Mouse (Mus musculus) forebrain, embryonic 11.5 days (tissue): ENCODE measurements around the gene Ctnna2. TPM values are rescaled to one million over a fixed set of nuclear protein-coding genes. Genes with fewer than 3 reads are reported as not detected.

Experiments
- ATAC-seq: fragments of 200-750 bp; cut with Nextera tagmentation; replicated peaks from 2 replicates; pipeline ENCODE4 v1.8.0; 2017; ENCODE audit warnings: moderate TSS enrichment; ENCODE audit not compliant: low FRiP score
- DNase-seq: peaks from one replicate; pipeline ENCODE4 v3.0.0-alpha.2; 2017; ENCODE audit warnings: low spot score
- H3K27ac ChIP-seq: fragments of 300-500 bp; sonication (generic); 2 replicates; pipeline ENCODE4 v1.5.1; 2014; ENCODE audit warnings: low read depth, low read length
- H3K27me3 ChIP-seq: fragments of 300-500 bp; sonication (generic); 2 replicates; pipeline ENCODE4 v1.6.1; 2014; ENCODE audit warnings: mild to moderate bottlenecking, low read length, mixed read lengths; ENCODE audit not compliant: control insufficient read depth, insufficient read depth
- H3K36me3 ChIP-seq: fragments of 300-500 bp; sonication (generic); 2 replicates; pipeline ENCODE4 v1.6.1; 2014; ENCODE audit warnings: mild to moderate bottlenecking, low read length, moderate library complexity, mixed read lengths; ENCODE audit not compliant: control insufficient read depth, insufficient read depth
- H3K4me1 ChIP-seq: fragments of 300-500 bp; sonication (generic); replicated peaks from 2 replicates; pipeline ENCODE4 v1.6.1; 2014; ENCODE audit warnings: low read length, mixed read lengths; ENCODE audit not compliant: control insufficient read depth, insufficient read depth
- H3K4me2 ChIP-seq: fragments of 300-500 bp; sonication (generic); 2 replicates; pipeline ENCODE4 v1.6.1; 2014; ENCODE audit warnings: low read depth, mild to moderate bottlenecking, low read length, moderate library complexity, mixed read lengths; ENCODE audit not compliant: severe bottlenecking
- H3K4me3 ChIP-seq: fragments of 300-500 bp; sonication (generic); 2 replicates; pipeline ENCODE4 v1.5.1; 2014; ENCODE audit warnings: low read depth, low read length
- H3K9ac ChIP-seq: fragments of 300-500 bp; sonication (generic); 2 replicates; pipeline ENCODE4 v1.6.1; 2014; ENCODE audit warnings: low read length
- H3K9me3 ChIP-seq: fragments of 300-500 bp; sonication (generic); 2 replicates; pipeline ENCODE4 v1.6.1; 2016; ENCODE audit warnings: low read length, mixed read lengths; ENCODE audit not compliant: control insufficient read depth
- WGBS: fragments of 180-500 bp; shearing (Covaris S2); extraction: QIAGEN DNeasy Blood & Tissue Kit; methylation state at CpG from one replicate; pipeline ENCODE4 v1.1.7; 2014; 5-methylcytosine and 5-hydroxymethylcytosine counted together
- polyA plus RNA-seq: library from polyadenylated mRNA; unstranded; fragments of >200 nt; fragmentation: Nextera tagmentation; extraction: Ambion mirVana; gene quantifications from 2 replicates; pipeline ENCODE4 v1.2.1, GENCODE M21; 2014

The Ctnna2 gene
- polyA plus RNA-seq, 1 experiment from 2014 or later = 38.5 TPM

DNA sequence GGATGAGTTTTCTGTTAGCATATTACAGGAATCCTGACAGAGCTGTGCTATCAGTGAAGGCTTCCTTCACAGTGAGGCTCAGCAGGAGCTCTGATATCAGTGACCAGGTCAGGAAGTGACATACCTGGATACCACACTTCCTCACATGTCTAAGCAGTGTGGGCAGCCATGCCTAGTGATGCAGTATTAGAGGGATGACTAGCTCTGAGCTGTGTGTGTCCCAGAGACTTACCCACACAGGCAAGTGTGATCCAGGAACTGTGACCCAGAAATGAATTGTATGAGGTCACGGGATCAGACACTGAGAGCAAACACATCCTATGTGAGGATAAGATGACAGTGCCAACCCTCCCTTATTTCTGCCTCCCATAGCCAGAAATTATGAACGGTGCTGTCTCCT, 28.8 kb downstream of the Ctnna2 start:
- no peaks in the 10 kb centered on the region for H3K9me3 ChIP-seq
- no peak overlapping the region for H3K4me3 ChIP-seq
- DNase-seq (no peak), ATAC-seq (no peak)
- no peak overlapping the region for H3K27ac ChIP-seq
- no peaks in the 10 kb centered on the region for H3K36me3 ChIP-seq
- no peak overlapping the region for H3K4me2 ChIP-seq
- 90% methylated on average over 2 of the region's 2 CpGs for WGBS
- H3K4me1 ChIP-seq = no peaks in the 10 kb centered on the region
- H3K27me3 ChIP-seq = no peaks in the 10 kb centered on the region
- H3K9ac ChIP-seq = no peak overlapping the region

DNA sequence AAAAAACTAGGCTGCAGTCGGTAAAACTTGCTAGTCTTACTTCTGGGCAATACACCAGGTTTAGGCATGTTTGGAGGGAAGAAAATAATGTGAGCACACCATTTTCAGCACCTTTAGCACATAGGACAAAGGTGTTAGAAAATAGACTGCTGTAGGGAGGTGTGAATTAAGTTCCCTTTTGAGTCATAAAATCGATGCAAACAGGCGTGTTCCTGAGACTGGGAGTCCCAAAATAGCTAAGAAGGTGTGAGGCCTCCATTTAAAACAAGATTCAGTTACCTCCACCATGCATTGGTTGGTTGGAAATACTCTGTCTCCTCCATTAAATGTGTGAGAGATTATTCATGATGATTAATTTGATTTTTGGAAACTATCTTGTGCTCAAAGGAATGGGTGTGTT, 50.1 kb downstream of the Ctnna2 start:
- ATAC-seq = no peak
- Histone ChIP-seq H3K27ac (no peak overlapping the region), H3K4me2 (no peak overlapping the region), H3K9ac (no peak overlapping the region), H3K36me3 (no peaks in the 10 kb centered on the region), H3K27me3 (no peaks in the 10 kb centered on the region), H3K9me3 (no peaks in the 10 kb centered on the region), H3K4me1 (no peaks in the 10 kb centered on the region), H3K4me3 (no peak overlapping the region)
- 91% methylated on average over 3 of the region's 3 CpGs for WGBS
- DNase-seq = no peak

DNA sequence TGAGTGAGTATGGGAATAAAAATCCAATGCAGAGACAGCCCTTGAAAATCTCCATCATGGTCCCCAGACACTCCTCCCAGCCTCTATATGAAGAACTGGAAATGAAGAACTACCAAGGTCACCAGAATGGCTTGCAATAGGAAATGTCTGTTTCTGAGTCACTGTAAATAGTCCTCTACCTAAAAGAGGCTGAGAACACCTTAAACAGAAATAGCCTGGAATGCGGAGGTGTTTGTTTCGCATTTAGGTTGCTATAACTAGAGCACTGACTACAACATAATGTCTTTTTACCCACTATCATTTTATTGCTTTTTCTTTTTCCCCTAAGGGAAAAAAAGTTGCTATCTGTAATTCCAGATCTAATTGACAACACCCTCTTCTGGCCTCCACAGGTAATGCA, 106.3 kb downstream of the Ctnna2 start:
- WGBS = 100% methylated on average over 2 of the region's 2 CpGs
- Histone ChIP-seq H3K36me3 (no peaks in the 10 kb centered on the region), H3K9me3 (no peaks in the 10 kb centered on the region), H3K4me2 (no peak overlapping the region), H3K27me3 (no peaks in the 10 kb centered on the region), H3K27ac (no peak overlapping the region), H3K4me1 (no peaks in the 10 kb centered on the region), H3K4me3 (no peak overlapping the region), H3K9ac (no peak overlapping the region)
- ATAC-seq (no peak), DNase-seq (no peak)

DNA sequence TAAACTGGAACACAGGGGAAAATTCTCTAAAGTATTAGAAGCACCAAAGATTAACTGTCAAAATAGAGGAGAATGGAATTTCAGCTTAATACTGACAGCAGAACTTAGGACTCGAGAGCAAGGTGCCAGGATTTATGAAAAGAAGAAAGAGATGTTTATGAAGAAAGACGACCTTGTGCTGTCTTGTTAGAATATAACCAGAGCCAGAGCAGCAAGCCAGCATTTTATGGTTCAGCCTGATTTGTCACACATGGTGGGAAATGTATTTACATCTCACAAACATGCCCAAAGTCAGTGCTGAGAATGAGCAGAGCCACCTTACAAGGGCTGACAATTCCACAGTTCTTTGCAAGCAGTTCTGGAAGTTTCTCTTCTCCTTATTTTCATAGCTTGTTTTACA, 110.2 kb downstream of the Ctnna2 start:
- no peaks in the 10 kb centered on the region for H3K27me3 ChIP-seq
- WGBS = 65% methylated on average over 2 of the region's 2 CpGs
- H3K4me2 ChIP-seq = no peak overlapping the region
- no peaks in the 10 kb centered on the region for H3K9me3 ChIP-seq
- ATAC-seq (no peak), DNase-seq (no peak)
- no peak overlapping the region for H3K27ac ChIP-seq
- no peak overlapping the region for H3K4me3 ChIP-seq
- no peaks in the 10 kb centered on the region for H3K36me3 ChIP-seq
- no peaks in the 10 kb centered on the region for H3K4me1 ChIP-seq
- no peak overlapping the region for H3K9ac ChIP-seq

DNA sequence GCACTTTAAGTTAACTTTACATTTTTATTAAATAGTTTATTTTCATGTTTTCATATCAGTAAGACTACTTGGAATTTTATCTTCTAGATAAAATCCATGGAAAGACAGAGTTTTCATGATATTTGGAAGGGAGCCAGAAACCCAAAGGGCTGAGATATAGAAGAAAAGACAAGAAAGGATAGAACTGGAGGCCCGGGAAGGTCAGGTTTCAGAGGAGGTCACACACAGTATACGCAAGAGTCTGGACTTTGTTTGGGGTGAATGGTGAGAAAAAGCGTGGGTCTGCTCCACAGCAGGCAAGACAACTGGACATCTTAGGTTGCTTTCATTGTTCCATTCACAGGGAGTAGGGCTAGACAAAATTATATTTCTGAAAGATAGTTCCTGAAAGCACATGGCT, 111.4 kb downstream of the Ctnna2 start:
- ATAC-seq = no peak
- 53% methylated on average over 3 of the region's 3 CpGs for WGBS

DNA sequence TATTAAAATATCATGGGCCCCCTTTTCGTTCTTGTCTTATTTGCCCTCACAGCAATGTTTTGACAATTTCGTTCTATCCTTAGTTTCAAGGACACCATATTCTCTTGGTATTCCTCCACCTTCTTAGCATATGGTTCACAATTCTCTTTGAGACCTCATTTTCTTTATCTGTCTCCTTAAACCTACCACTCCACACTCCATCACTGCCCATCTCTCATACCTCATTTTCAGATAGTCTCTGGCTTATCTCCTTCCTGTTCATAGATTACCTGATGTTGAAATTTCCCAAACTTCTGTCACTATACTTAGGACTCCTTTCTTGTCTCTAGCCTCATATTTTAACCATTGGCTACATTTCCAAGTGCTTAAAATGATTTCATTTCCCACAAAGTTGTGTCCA, 116.1 kb downstream of the Ctnna2 start:
- H3K36me3 ChIP-seq = no peaks in the 10 kb centered on the region
- H3K9ac ChIP-seq = no peak overlapping the region
- H3K9me3 ChIP-seq = no peaks in the 10 kb centered on the region
- H3K4me3 ChIP-seq = no peak overlapping the region
- no peak overlapping the region for H3K4me2 ChIP-seq
- no peak overlapping the region for H3K27ac ChIP-seq
- ATAC-seq (no peak), DNase-seq (no peak)
- WGBS = 86% methylated on average over 2 of the region's 2 CpGs
- H3K27me3 ChIP-seq = no peaks in the 10 kb centered on the region
- H3K4me1 ChIP-seq = no peaks in the 10 kb centered on the region

More for the DNA sequence above, 111.4 kb downstream of the Ctnna2 start:
- Histone ChIP-seq H3K36me3 (no peaks in the 10 kb centered on the region), H3K4me1 (no peaks in the 10 kb centered on the region), H3K4me3 (no peak overlapping the region), H3K9ac (no peak overlapping the region), H3K9me3 (no peaks in the 10 kb centered on the region), H3K4me2 (no peak overlapping the region), H3K27me3 (no peaks in the 10 kb centered on the region), H3K27ac (no peak overlapping the region)
- DNase-seq = no peak

DNA sequence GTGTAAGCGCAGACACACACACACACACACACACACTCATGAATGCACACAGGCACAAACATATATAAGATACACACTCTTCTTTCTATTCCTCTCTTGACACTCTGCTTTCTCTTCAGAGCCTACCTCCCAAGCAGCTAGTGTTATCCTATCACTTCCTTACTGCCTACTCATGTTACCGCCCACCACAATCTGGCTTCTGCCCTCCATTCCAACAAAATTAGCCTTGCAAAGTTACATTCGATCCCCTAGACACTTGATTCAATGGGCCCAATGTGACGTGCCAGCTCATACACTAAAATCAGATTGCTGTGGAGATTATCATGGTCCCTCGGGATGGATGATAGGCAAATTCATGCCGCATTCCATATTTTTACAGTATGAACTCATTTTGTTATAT, 116.7 kb downstream of the Ctnna2 start:
- no peak for DNase-seq
- WGBS = 86% methylated on average over 6 of the region's 6 CpGs
- no peaks in the 10 kb centered on the region for H3K4me1 ChIP-seq
- H3K36me3 ChIP-seq = no peaks in the 10 kb centered on the region
- H3K27me3 ChIP-seq = no peaks in the 10 kb centered on the region
- no peaks in the 10 kb centered on the region for H3K9me3 ChIP-seq
- no peak overlapping the region for H3K4me2 ChIP-seq
- no peak overlapping the region for H3K9ac ChIP-seq
- H3K4me3 ChIP-seq = no peak overlapping the region
- H3K27ac ChIP-seq = no peak overlapping the region
- ATAC-seq = no peak

DNA sequence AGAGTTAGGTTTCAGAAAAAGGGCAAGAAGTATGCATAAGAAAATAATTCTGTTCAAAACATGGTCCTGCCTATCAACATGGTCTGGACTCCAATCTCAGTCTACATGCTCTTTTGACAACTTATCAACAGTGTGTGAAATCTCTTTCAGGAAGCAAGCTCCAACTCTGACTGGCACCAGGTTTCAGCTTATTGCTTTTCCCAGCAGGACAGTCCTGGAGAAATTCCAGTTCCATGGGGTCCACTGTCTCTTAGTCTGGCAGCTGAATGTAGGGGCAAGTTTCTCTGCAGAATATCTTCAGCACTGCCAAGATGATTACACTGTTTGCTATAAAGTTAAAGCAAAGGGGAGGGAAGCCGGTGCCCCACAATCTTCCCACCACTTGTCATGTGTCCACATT, 130.1 kb downstream of the Ctnna2 start:
- 92% methylated on average over 1 of the region's 1 CpGs for WGBS
- Histone ChIP-seq H3K9me3 (no peaks in the 10 kb centered on the region), H3K27ac (no peak overlapping the region), H3K27me3 (no peaks in the 10 kb centered on the region), H3K4me1 (no peaks in the 10 kb centered on the region), H3K36me3 (no peaks in the 10 kb centered on the region), H3K4me2 (no peak overlapping the region), H3K4me3 (no peak overlapping the region), H3K9ac (no peak overlapping the region)
- DNase-seq (no peak), ATAC-seq (no peak)

DNA sequence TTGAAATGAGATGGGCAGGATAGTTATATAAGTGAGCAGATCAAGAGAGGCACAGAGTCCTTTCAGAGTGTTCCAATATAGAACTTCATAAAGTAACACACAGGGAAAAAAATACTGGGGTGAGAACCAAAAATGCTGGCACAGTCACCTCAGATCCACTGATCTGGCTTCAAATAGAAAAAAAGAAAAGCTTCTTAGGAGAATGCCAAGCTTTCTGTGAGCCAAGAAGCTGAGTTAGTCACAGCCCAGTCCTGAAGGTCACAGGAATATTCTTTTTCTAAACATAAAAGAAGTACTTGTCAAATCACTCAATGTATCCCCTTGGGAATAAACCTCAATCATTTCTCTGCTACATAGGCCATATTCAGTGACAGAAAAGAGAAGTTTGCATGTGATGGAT, 130.7 kb downstream of the Ctnna2 start:
- ATAC-seq (no peak), DNase-seq (no peak)
- Histone ChIP-seq H3K4me3 (no peak overlapping the region), H3K4me2 (no peak overlapping the region), H3K36me3 (no peaks in the 10 kb centered on the region), H3K9me3 (no peaks in the 10 kb centered on the region), H3K27ac (no peak overlapping the region), H3K27me3 (no peaks in the 10 kb centered on the region), H3K9ac (no peak overlapping the region), H3K4me1 (no peaks in the 10 kb centered on the region)
